Mouse (Mus musculus): ENCODE results near the gene Serpina3a. TPM values are rescaled to one million over a fixed set of nuclear protein-coding genes. Genes with fewer than 3 reads are reported as not detected.
A peak's percentile ranks its signal among the peaks of the same experiment; 100 is the strongest.
"Not testable (repeated sequence)": the region's sequence is repeated elsewhere in the genome, so short reads cannot be mapped to it uniquely, and the experiment has no call there.

Gene Serpina3a
- total RNA-seq (2017): not detected in 2 replicates

- not testable (repeated sequence) for ATAC-seq (ENCODE audit: extremely low read depth, insufficient number of reproducible peaks, low FRiP score, poor library complexity, severe bottlenecking)
These were observed at the start of gene Serpina3a for GRCm38 (mm10) chr12:104112333-104112732. Gene Serpina3a (plus strand): TSS chr12:104112724.

GRCm38 (mm10) chr12:104064532-104064931 is 48.0 kb upstream of the Serpina3a start:
- ATAC-seq (ENCODE audit: extremely low read depth, insufficient number of reproducible peaks, low FRiP score, poor library complexity, severe bottlenecking): no peak

GRCm38 (mm10) chr12:104064996-104065395 is 47.5 kb upstream of the Serpina3a start:
- ATAC-seq (ENCODE audit: extremely low read depth, insufficient number of reproducible peaks, low FRiP score, poor library complexity, severe bottlenecking): no peak

GRCm38 (mm10) chr12:104066241-104066640 is 46.3 kb upstream of the Serpina3a start:
- peak; percentile 40; the same call in 1 of the 2 replicates for ATAC-seq (ENCODE audit: extremely low read depth, insufficient number of reproducible peaks, low FRiP score, poor library complexity, severe bottlenecking)

- no peak for ATAC-seq (ENCODE audit: extremely low read depth, insufficient number of reproducible peaks, low FRiP score, poor library complexity, severe bottlenecking)
These were observed 45.0 kb upstream of the Serpina3a start for GRCm38 (mm10) chr12:104067549-104067948.

GRCm38 (mm10) chr12:104069620-104070019 is 42.9 kb upstream of the Serpina3a start:
- no peak for ATAC-seq (ENCODE audit: extremely low read depth, insufficient number of reproducible peaks, low FRiP score, poor library complexity, severe bottlenecking)

- no peak for ATAC-seq (ENCODE audit: extremely low read depth, insufficient number of reproducible peaks, low FRiP score, poor library complexity, severe bottlenecking)
These were observed 40.8 kb upstream of the Serpina3a start for GRCm38 (mm10) chr12:104071708-104072107.

GRCm38 (mm10) chr12:104072286-104072685 is 40.2 kb upstream of the Serpina3a start:
- ATAC-seq (ENCODE audit: extremely low read depth, insufficient number of reproducible peaks, low FRiP score, poor library complexity, severe bottlenecking): no peak

- ATAC-seq (ENCODE audit: extremely low read depth, insufficient number of reproducible peaks, low FRiP score, poor library complexity, severe bottlenecking): no peak
These were observed 22.4 kb upstream of the Serpina3a start for GRCm38 (mm10) chr12:104090119-104090518.

- no peak for ATAC-seq (ENCODE audit: extremely low read depth, insufficient number of reproducible peaks, low FRiP score, poor library complexity, severe bottlenecking)
These were observed 21.2 kb upstream of the Serpina3a start for GRCm38 (mm10) chr12:104091303-104091702.

- no peak for ATAC-seq (ENCODE audit: extremely low read depth, insufficient number of reproducible peaks, low FRiP score, poor library complexity, severe bottlenecking)
These were observed 11.8 kb upstream of the Serpina3a start, which contains the start of gene Serpina5 for GRCm38 (mm10) chr12:104100768-104101167. Gene Serpina5 (plus strand): TSS chr12:104101113.

GRCm38 (mm10) chr12:104105847-104106246 is 6.7 kb upstream of the Serpina3a start:
- ATAC-seq (ENCODE audit: extremely low read depth, insufficient number of reproducible peaks, low FRiP score, poor library complexity, severe bottlenecking): no peak

- ATAC-seq (ENCODE audit: extremely low read depth, insufficient number of reproducible peaks, low FRiP score, poor library complexity, severe bottlenecking): no peak
These were observed 5.6 kb upstream of the Serpina3a start for GRCm38 (mm10) chr12:104106919-104107318.

GRCm38 (mm10) chr12:104108507-104108906 is 4.0 kb upstream of the Serpina3a start:
- ATAC-seq (ENCODE audit: extremely low read depth, insufficient number of reproducible peaks, low FRiP score, poor library complexity, severe bottlenecking): no peak

GRCm38 (mm10) chr12:104114921-104115579 is 2.5 kb downstream of the Serpina3a start:
- ATAC-seq (ENCODE audit: extremely low read depth, insufficient number of reproducible peaks, low FRiP score, poor library complexity, severe bottlenecking): no peak

- no peak for ATAC-seq (ENCODE audit: extremely low read depth, insufficient number of reproducible peaks, low FRiP score, poor library complexity, severe bottlenecking)
These were observed 10.6 kb downstream of the Serpina3a start for GRCm38 (mm10) chr12:104123097-104123496.

- ATAC-seq (ENCODE audit: extremely low read depth, insufficient number of reproducible peaks, low FRiP score, poor library complexity, severe bottlenecking): no peak
These were observed 11.5 kb downstream of the Serpina3a start for GRCm38 (mm10) chr12:104123996-104124395.

- ATAC-seq (ENCODE audit: extremely low read depth, insufficient number of reproducible peaks, low FRiP score, poor library complexity, severe bottlenecking): no peak
These were observed 12.6 kb downstream of the Serpina3a start for GRCm38 (mm10) chr12:104125021-104125560.

GRCm38 (mm10) chr12:104127696-104128095 is 15.2 kb downstream of the Serpina3a start, which contains the start of gene Serpina3b:
Gene Serpina3b (plus strand): TSS chr12:104127996.
- ATAC-seq (ENCODE audit: extremely low read depth, insufficient number of reproducible peaks, low FRiP score, poor library complexity, severe bottlenecking): no peak

GRCm38 (mm10) chr12:104131041-104131440 is 18.5 kb downstream of the Serpina3a start:
- ATAC-seq (ENCODE audit: extremely low read depth, insufficient number of reproducible peaks, low FRiP score, poor library complexity, severe bottlenecking): no peak

Measured in neutrophil, adult 5-6 weeks (primary cell).